Mouse (Mus musculus) lung, embryonic 16.5 days (tissue): ENCODE results near the gene Htr7. TPM values are rescaled to one million over a fixed set of nuclear protein-coding genes. Genes with fewer than 3 reads are reported as not detected.
A peak's percentile ranks its signal among the peaks of the same experiment; 100 is the strongest.

Source experiments
- ATAC-seq: fragments of 200-750 bp; cut with Nextera tagmentation; 2 replicates; pipeline ENCODE4 v1.8.0; 2017; ENCODE audit warnings: low read depth, mild to moderate bottlenecking, moderate library complexity
- H3K27ac ChIP-seq: fragments of 300-500 bp; sonication (generic); 2 replicates; pipeline ENCODE4 v1.5.1; 2014; ENCODE audit warnings: mild to moderate bottlenecking, control low read depth, low read length
- H3K27me3 ChIP-seq: fragments of 300-500 bp; sonication (generic); 2 replicates; pipeline ENCODE4 v1.6.1; 2014; ENCODE audit warnings: low read depth, low read length, mixed read lengths; ENCODE audit not compliant: control insufficient read depth, insufficient read depth
- H3K36me3 ChIP-seq: fragments of 300-500 bp; sonication (generic); 2 replicates; pipeline ENCODE4 v1.6.1; 2014; ENCODE audit warnings: low read length; ENCODE audit not compliant: control insufficient read depth, insufficient read depth
- H3K4me1 ChIP-seq: fragments of 300-500 bp; sonication (generic); replicated peaks from 2 replicates; pipeline ENCODE4 v1.6.1; 2014; ENCODE audit warnings: low read length, mixed read lengths; ENCODE audit not compliant: control insufficient read depth, insufficient read depth
- H3K4me2 ChIP-seq: fragments of 300-500 bp; sonication (generic); 2 replicates; pipeline ENCODE4 v1.6.1; 2014; ENCODE audit warnings: low read depth, low read length, control low read depth
- H3K4me3 ChIP-seq: fragments of 300-500 bp; sonication (generic); 2 replicates; pipeline ENCODE4 v1.5.1; 2014; ENCODE audit warnings: mild to moderate bottlenecking, low read length, control low read depth
- H3K9ac ChIP-seq: fragments of 300-500 bp; sonication (generic); 2 replicates; pipeline ENCODE4 v1.6.1; 2014; ENCODE audit warnings: low read length, control low read depth
- H3K9me3 ChIP-seq: fragments of 300-500 bp; sonication (generic); 2 replicates; pipeline ENCODE4 v1.6.1; 2016; ENCODE audit warnings: low read length; ENCODE audit not compliant: control insufficient read depth
- WGBS: fragments of 180-500 bp; shearing (Covaris S2); extraction: QIAGEN DNeasy Blood & Tissue Kit; methylation state at CpG from one replicate; pipeline ENCODE4 v1.1.7; 2014; 5-methylcytosine and 5-hydroxymethylcytosine counted together
- polyA plus RNA-seq: library from polyadenylated mRNA; unstranded; fragments of >200 nt; fragmentation: Nextera tagmentation; extraction: Ambion mirVana; gene quantifications from 2 replicates; pipeline ENCODE4 v1.2.1, GENCODE M21; 2015

The Htr7 gene
- polyA plus RNA-seq, 1 experiment from 2014 or later: 0.06 TPM

GRCm38 (mm10) chr19:36062801-36063529 is 5.7 kb upstream of the Htr7 start:
- H3K4me2 ChIP-seq: no peak overlapping the region
- H3K9ac ChIP-seq: no peak overlapping the region
- peaks cover 13% of the 10 kb centered on the region for H3K27me3 ChIP-seq
- 69% methylated on average over 2 of the region's 2 CpGs for WGBS
- H3K9me3 ChIP-seq: no peaks in the 10 kb centered on the region
- H3K27ac ChIP-seq: no peak overlapping the region
- ATAC-seq: no peak
- H3K4me3 ChIP-seq: no peak overlapping the region
- H3K36me3 ChIP-seq: no peaks in the 10 kb centered on the region
- H3K4me1 ChIP-seq: no peaks in the 10 kb centered on the region

GRCm38 (mm10) chr19:36056502-36057221 is 645 bp downstream of the Htr7 start:
- 5% methylated on average over 49 of the region's 49 CpGs for WGBS
- ATAC-seq: 0 out of 2 replicates have a peak, but pooled peaks have one; percentile 10
- 0 out of 2 replicates have a peak, but pooled peaks cover 4% of the 10 kb centered on the region for H3K4me1 ChIP-seq
- no peak overlapping the region for H3K27ac ChIP-seq
- 0 out of 2 replicates have a peak overlapping the region, but pooled peaks have one; percentile 50 for H3K9ac ChIP-seq
- no peaks in the 10 kb centered on the region for H3K9me3 ChIP-seq
- H3K4me3 ChIP-seq: peak overlapping the region; percentile 59
- no peaks in the 10 kb centered on the region for H3K36me3 ChIP-seq
- H3K4me2 ChIP-seq: peak overlapping the region; percentile 91
- peaks cover 44% of the 10 kb centered on the region for H3K27me3 ChIP-seq

- Histone ChIP-seq H3K27ac (no peak overlapping the region), H3K4me1 (no peaks in the 10 kb centered on the region), H3K36me3 (no peaks in the 10 kb centered on the region), H3K4me2 (no peak overlapping the region), H3K4me3 (no peak overlapping the region), H3K27me3 (no peaks in the 10 kb centered on the region), H3K9me3 (no peaks in the 10 kb centered on the region), H3K9ac (no peak overlapping the region)
- WGBS: 72% methylated on average over 7 of the region's 7 CpGs
- no peak for ATAC-seq
Observed at GRCm38 (mm10) chr19:36046046-36046445, 11.3 kb downstream of the Htr7 start.

GRCm38 (mm10) chr19:36014836-36015235 is 42.5 kb downstream of the Htr7 start:
- Histone ChIP-seq H3K36me3 (no peaks in the 10 kb centered on the region), H3K4me3 (no peak overlapping the region), H3K27me3 (no peaks in the 10 kb centered on the region), H3K4me1 (no peaks in the 10 kb centered on the region), H3K27ac (no peak overlapping the region), H3K9ac (no peak overlapping the region), H3K9me3 (no peaks in the 10 kb centered on the region), H3K4me2 (no peak overlapping the region)
- no peak for ATAC-seq
- WGBS: 26% methylated on average over 3 of the region's 3 CpGs

- H3K27me3 ChIP-seq: no peaks in the 10 kb centered on the region
- no peak overlapping the region for H3K27ac ChIP-seq
- no peak overlapping the region for H3K9ac ChIP-seq
- ATAC-seq: peak; percentile 69; the same call in 1 of the 2 replicates
- 45% methylated on average over 6 of the region's 6 CpGs for WGBS
- no peak overlapping the region for H3K4me3 ChIP-seq
- H3K9me3 ChIP-seq: no peaks in the 10 kb centered on the region
- H3K4me1 ChIP-seq: no peaks in the 10 kb centered on the region
- no peaks in the 10 kb centered on the region for H3K36me3 ChIP-seq
- no peak overlapping the region for H3K4me2 ChIP-seq
Observed at GRCm38 (mm10) chr19:36006277-36006676, 51.0 kb downstream of the Htr7 start.

- Histone ChIP-seq H3K27ac (no peak overlapping the region), H3K27me3 (no peaks in the 10 kb centered on the region), H3K4me2 (no peak overlapping the region), H3K9ac (no peak overlapping the region), H3K4me1 (no peaks in the 10 kb centered on the region), H3K9me3 (no peaks in the 10 kb centered on the region), H3K36me3 (no peaks in the 10 kb centered on the region), H3K4me3 (no peak overlapping the region)
- 48% methylated on average over 2 of the region's 2 CpGs for WGBS
- ATAC-seq: no peak
Observed at GRCm38 (mm10) chr19:36004961-36005360, 52.3 kb downstream of the Htr7 start.

GRCm38 (mm10) chr19:36002476-36003445 is 54.5 kb downstream of the Htr7 start:
- Histone ChIP-seq H3K4me1 (no peaks in the 10 kb centered on the region), H3K9me3 (no peaks in the 10 kb centered on the region), H3K36me3 (no peaks in the 10 kb centered on the region), H3K27me3 (no peaks in the 10 kb centered on the region), H3K27ac (no peak overlapping the region), H3K4me2 (no peak overlapping the region), H3K4me3 (no peak overlapping the region), H3K9ac (no peak overlapping the region)
- 45% methylated on average over 17 of the region's 17 CpGs for WGBS
- no peak for ATAC-seq

- H3K27me3 ChIP-seq: no peaks in the 10 kb centered on the region
- WGBS: 19% methylated on average over 1 of the region's 1 CpGs
- H3K27ac ChIP-seq: no peak overlapping the region
- no peaks in the 10 kb centered on the region for H3K36me3 ChIP-seq
- H3K9me3 ChIP-seq: no peaks in the 10 kb centered on the region
- no peak overlapping the region for H3K4me2 ChIP-seq
- H3K4me3 ChIP-seq: no peak overlapping the region
- ATAC-seq: no peak
- H3K9ac ChIP-seq: no peak overlapping the region
- H3K4me1 ChIP-seq: no peaks in the 10 kb centered on the region
Observed at GRCm38 (mm10) chr19:36001512-36001911, 55.8 kb downstream of the Htr7 start.

- Histone ChIP-seq H3K9ac (no peak overlapping the region), H3K27me3 (no peaks in the 10 kb centered on the region), H3K36me3 (no peaks in the 10 kb centered on the region), H3K27ac (no peak overlapping the region), H3K4me1 (no peaks in the 10 kb centered on the region), H3K4me3 (no peak overlapping the region), H3K4me2 (no peak overlapping the region), H3K9me3 (no peaks in the 10 kb centered on the region)
- ATAC-seq: no peak
- WGBS: 89% methylated on average over 6 of the region's 6 CpGs
Observed at GRCm38 (mm10) chr19:36000955-36001354, 56.4 kb downstream of the Htr7 start.
